Mouse (Mus musculus) heart, adult 2 months (tissue): ENCODE data around the gene Lrrc32.

Source experiments
- CTCF ChIP-seq: fragments of 200-600 bp; IDR thresholded peaks from 2 replicates; pipeline ENCODE4 v1.8.1; 2022; ENCODE audit warnings: antibody characterized with exemption, mild to moderate bottlenecking, moderate library complexity
- EP300 ChIP-seq: fragments of 200-500 bp; IDR thresholded peaks from 2 replicates; pipeline ENCODE4 v1.6.1; 2011; ENCODE audit warnings: low read depth, low read length, control low read depth; ENCODE audit not compliant: insufficient read depth
- POLR2A ChIP-seq: fragments of 200-500 bp; IDR thresholded peaks from 2 replicates; pipeline ENCODE4 v1.6.1; 2011; ENCODE audit warnings: mild to moderate bottlenecking, low read depth, low read length, control low read depth; ENCODE audit not compliant: insufficient read depth

DNA sequence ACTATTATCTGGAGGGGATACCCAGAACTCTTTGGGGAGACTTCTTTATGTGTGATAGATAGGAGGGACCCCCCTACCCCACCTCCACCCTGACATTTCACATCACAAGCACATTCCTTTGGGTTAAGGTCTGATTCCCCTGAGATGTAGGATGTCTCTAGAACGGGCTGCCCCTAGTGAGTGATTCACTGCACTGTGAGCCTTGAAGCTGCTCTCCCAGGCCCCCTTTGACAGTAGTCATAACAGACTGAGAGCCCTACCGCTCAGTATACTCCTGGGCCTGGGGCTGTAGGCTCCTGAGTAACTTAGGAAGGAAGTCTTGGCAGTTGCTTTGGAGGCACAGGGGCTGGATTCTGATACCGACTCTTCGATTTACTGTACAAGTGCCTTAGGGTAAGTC is 1.2 kb downstream of the Lrrc32 start:
- TF ChIP-seq CTCF (no peak), EP300 (no peak), POLR2A (no peak)
